Mouse (Mus musculus) thymus, postnatal 0 days (tissue): ENCODE measurements around the gene BC030867. TPM values are rescaled to one million over a fixed set of nuclear protein-coding genes. Genes with fewer than 3 reads are reported as not detected.
A peak's percentile ranks its signal among the peaks of the same experiment; 100 is the strongest.

Experiments used
- DNase-seq: peaks from one replicate; pipeline ENCODE4 v3.0.0-alpha.2; 2015; ENCODE audit warnings: low spot score
- polyA plus RNA-seq: library from polyadenylated mRNA; unstranded; fragments of >200 nt; fragmentation: Nextera tagmentation; extraction: Ambion mirVana; gene quantifications from 2 replicates; pipeline ENCODE4 v1.2.1, GENCODE M21; 2015

The BC030867 gene
- polyA plus RNA-seq, 1 experiment from 2014 or later = 8.6 TPM

- DNase-seq = no peak
Observed at GRCm38 (mm10) chr11:102221243-102221953, 27.3 kb upstream of the BC030867 start.

- DNase-seq = no peak
Observed at GRCm38 (mm10) chr11:102221954-102222351, 26.7 kb upstream of the BC030867 start.

- peak; percentile 88 for DNase-seq
Observed at GRCm38 (mm10) chr11:102223166-102223565, 25.5 kb upstream of the BC030867 start.

GRCm38 (mm10) chr11:102224686-102225085 is 24.0 kb upstream of the BC030867 start:
- no peak for DNase-seq

- DNase-seq = no peak
Observed at GRCm38 (mm10) chr11:102225221-102225620, 23.5 kb upstream of the BC030867 start.

- no peak for DNase-seq
Observed at GRCm38 (mm10) chr11:102226067-102226978, 22.4 kb upstream of the BC030867 start.

- no peak for DNase-seq
Observed at GRCm38 (mm10) chr11:102227270-102228190, 21.2 kb upstream of the BC030867 start.

- no peak for DNase-seq
Observed at GRCm38 (mm10) chr11:102228191-102228545, 20.5 kb upstream of the BC030867 start.

GRCm38 (mm10) chr11:102228646-102229268 is 19.9 kb upstream of the BC030867 start:
- no peak for DNase-seq

- DNase-seq = peak; percentile 39
Observed at GRCm38 (mm10) chr11:102229331-102229953, 19.2 kb upstream of the BC030867 start.

GRCm38 (mm10) chr11:102230006-102230741 is 18.5 kb upstream of the BC030867 start, which contains the start of gene Hdac5:
Gene Hdac5 (minus strand): TSS chr11:102230166.
- DNase-seq = peak; percentile 99

GRCm38 (mm10) chr11:102236022-102236421 is 12.7 kb upstream of the BC030867 start:
- no peak for DNase-seq

- DNase-seq = no peak
Observed at GRCm38 (mm10) chr11:102240636-102241035, 8.0 kb upstream of the BC030867 start.

- DNase-seq = no peak
Observed at GRCm38 (mm10) chr11:102241246-102241645, 7.4 kb upstream of the BC030867 start.

- no peak for DNase-seq
Observed at GRCm38 (mm10) chr11:102241874-102242273, 6.8 kb upstream of the BC030867 start.

- peak; percentile 48 for DNase-seq
Observed at GRCm38 (mm10) chr11:102244926-102245449, 3.7 kb upstream of the BC030867 start.

GRCm38 (mm10) chr11:102245581-102246272 is 3.0 kb upstream of the BC030867 start:
- no peak for DNase-seq

GRCm38 (mm10) chr11:102246273-102246635 is 2.4 kb upstream of the BC030867 start:
- DNase-seq = no peak

GRCm38 (mm10) chr11:102246871-102247270 is 1.8 kb upstream of the BC030867 start:
- no peak for DNase-seq
